Mouse (Mus musculus) intestine, embryonic 14.5 days (tissue): ENCODE results near the gene Npl. TPM values are rescaled to one million over a fixed set of nuclear protein-coding genes. Genes with fewer than 3 reads are reported as not detected.

Experiments
- ATAC-seq: fragments of 200-750 bp; cut with Nextera tagmentation; replicated peaks from 2 replicates; pipeline ENCODE4 v1.8.0; 2017; ENCODE audit warnings: low read depth, moderate number of reproducible peaks, moderate TSS enrichment, moderate library complexity; ENCODE audit not compliant: low FRiP score, low TSS enrichment
- DNase-seq: peaks from one replicate; pipeline ENCODE4 v3.0.0-alpha.2; 2018; ENCODE audit warnings: low spot score
- H3K27ac ChIP-seq: fragments of 300-500 bp; sonication (generic); 2 replicates; pipeline ENCODE4 v1.5.1; 2014; ENCODE audit warnings: low read depth, mild to moderate bottlenecking, control low read depth
- H3K27me3 ChIP-seq: fragments of 300-500 bp; sonication (generic); replicated peaks from 2 replicates; pipeline ENCODE4 v1.6.1; 2014; ENCODE audit warnings: low read length, control low read depth; ENCODE audit not compliant: control insufficient read depth, insufficient read depth
- H3K36me3 ChIP-seq: fragments of 300-500 bp; sonication (generic); 2 replicates; pipeline ENCODE4 v1.6.1; 2014; ENCODE audit warnings: low read length, control low read depth; ENCODE audit not compliant: control insufficient read depth, insufficient read depth
- H3K4me1 ChIP-seq: fragments of 300-500 bp; sonication (generic); replicated peaks from 2 replicates; pipeline ENCODE4 v1.6.1; 2014; ENCODE audit warnings: low read length, control low read depth, mixed read lengths; ENCODE audit not compliant: control insufficient read depth, insufficient read depth
- H3K4me2 ChIP-seq: fragments of 300-500 bp; sonication (generic); 2 replicates; pipeline ENCODE4 v1.6.1; 2014; ENCODE audit warnings: low read length
- H3K4me3 ChIP-seq: fragments of 300-500 bp; sonication (generic); 2 replicates; pipeline ENCODE4 v1.5.1; 2014; ENCODE audit warnings: low read depth, low read length, control low read depth, mixed read lengths
- H3K9ac ChIP-seq: fragments of 300-500 bp; sonication (generic); 2 replicates; pipeline ENCODE4 v1.6.1; 2014; ENCODE audit warnings: mild to moderate bottlenecking, low read length
- H3K9me3 ChIP-seq: fragments of 300-500 bp; sonication (generic); 2 replicates; pipeline ENCODE4 v1.6.1; 2016; ENCODE audit warnings: low read length, control low read depth; ENCODE audit not compliant: control insufficient read depth
- WGBS: fragments of 180-500 bp; shearing (Covaris S2); extraction: QIAGEN DNeasy Blood & Tissue Kit; methylation state at CpG from one replicate; pipeline ENCODE4 v1.1.7; 2014; 5-methylcytosine and 5-hydroxymethylcytosine counted together
- polyA plus RNA-seq: library from polyadenylated mRNA; unstranded; fragments of >200 nt; fragmentation: Nextera tagmentation; extraction: Ambion mirVana; gene quantifications from 2 replicates; pipeline ENCODE4 v1.2.1, GENCODE M21; 2014

Gene Npl
- polyA plus RNA-seq, 1 experiment from 2014 or later: 9.0 TPM

GRCm38 (mm10) chr1:153583189-153583588 is 33.3 kb upstream of the Npl start:
- H3K4me1 ChIP-seq: no peaks in the 10 kb centered on the region
- H3K27me3 ChIP-seq: no peaks in the 10 kb centered on the region
- no peak overlapping the region for H3K4me2 ChIP-seq
- H3K9ac ChIP-seq: no peak overlapping the region
- H3K4me3 ChIP-seq: no peak overlapping the region
- DNase-seq: no peak
- H3K27ac ChIP-seq: no peak overlapping the region
- 72% methylated on average over 4 of the region's 4 CpGs for WGBS
- H3K9me3 ChIP-seq: no peaks in the 10 kb centered on the region
- ATAC-seq: no peak
- H3K36me3 ChIP-seq: no peaks in the 10 kb centered on the region

GRCm38 (mm10) chr1:153574730-153575129 is 24.9 kb upstream of the Npl start:
- ATAC-seq (no peak), DNase-seq (no peak)
- Histone ChIP-seq H3K4me3 (no peak overlapping the region), H3K36me3 (no peaks in the 10 kb centered on the region), H3K27me3 (no peaks in the 10 kb centered on the region), H3K9me3 (no peaks in the 10 kb centered on the region), H3K27ac (no peak overlapping the region), H3K4me1 (0 out of 2 replicates have a peak, but pooled peaks cover 4% of the 10 kb centered on the region), H3K4me2 (no peak overlapping the region), H3K9ac (no peak overlapping the region)
- 52% methylated on average over 3 of the region's 3 CpGs for WGBS

DNA sequence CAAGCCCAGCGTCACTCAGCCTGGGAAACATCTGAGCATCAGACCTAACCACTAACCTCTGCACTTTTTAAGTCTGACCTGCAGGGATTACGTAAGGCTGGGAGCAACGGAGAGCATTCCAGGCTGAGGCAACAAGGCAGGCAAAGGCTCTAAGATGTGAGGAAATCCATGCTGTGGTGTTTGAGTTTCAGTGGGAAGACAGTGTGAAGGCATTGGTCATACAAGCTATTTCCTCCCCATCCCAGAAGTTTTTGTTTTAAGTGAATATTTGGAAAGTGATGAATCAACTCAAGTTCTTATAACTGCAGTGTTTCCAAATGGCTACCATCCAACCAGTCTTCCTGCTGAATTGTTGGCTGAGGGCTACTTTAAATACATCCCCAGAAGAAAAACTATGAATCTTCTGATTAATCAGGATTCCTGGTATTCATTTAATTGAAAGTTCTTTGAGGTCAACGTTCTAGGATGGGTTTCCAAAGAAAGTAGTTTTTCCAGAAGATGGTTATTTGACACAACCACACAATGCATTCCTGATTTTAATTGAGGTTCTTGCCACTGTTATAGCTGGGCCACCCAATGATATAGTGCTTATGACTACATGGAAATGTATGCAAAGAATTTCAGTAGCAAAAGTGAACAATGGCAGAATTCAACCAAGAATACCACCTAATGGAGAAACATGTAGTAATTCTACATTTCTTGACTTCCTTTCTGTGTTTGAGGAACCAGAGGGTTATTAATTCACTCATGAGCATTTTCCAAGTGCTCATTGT is 22.6 kb upstream of the Npl start:
- H3K9ac ChIP-seq: no peak overlapping the region
- DNase-seq: no peak
- no peaks in the 10 kb centered on the region for H3K27me3 ChIP-seq
- H3K27ac ChIP-seq: no peak overlapping the region
- 0 out of 2 replicates have a peak, but pooled peaks cover 4% of the 10 kb centered on the region for H3K4me1 ChIP-seq
- ATAC-seq: no peak
- H3K4me2 ChIP-seq: no peak overlapping the region
- no peaks in the 10 kb centered on the region for H3K9me3 ChIP-seq
- WGBS: 51% methylated on average over 4 of the region's 4 CpGs
- H3K4me3 ChIP-seq: no peak overlapping the region
- H3K36me3 ChIP-seq: no peaks in the 10 kb centered on the region

- no peak overlapping the region for H3K9ac ChIP-seq
- WGBS: 65% methylated on average over 8 of the region's 8 CpGs
Observed at GRCm38 (mm10) chr1:153565701-153566100, 15.9 kb upstream of the Npl start.

DNA sequence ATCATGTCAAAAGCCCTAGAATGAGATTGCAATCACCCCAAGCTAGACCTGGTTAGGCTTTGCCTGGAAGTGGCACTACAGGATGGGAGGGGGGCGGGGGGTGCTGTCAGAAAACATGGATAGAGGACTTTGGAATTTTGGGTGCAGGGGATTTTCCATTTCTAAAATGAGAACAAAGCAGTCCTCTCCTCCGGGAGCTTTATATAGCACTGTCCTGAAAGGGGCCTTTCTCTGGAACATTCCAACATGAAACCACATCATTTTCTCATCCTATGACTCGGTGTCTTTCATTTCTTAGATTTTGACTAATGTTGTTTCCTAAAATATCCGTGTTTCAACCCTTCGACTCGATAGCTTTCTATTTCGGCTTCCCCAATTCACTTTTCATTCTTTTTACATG is 14.9 kb upstream of the Npl start:
- Histone ChIP-seq H3K4me2 (no peak overlapping the region), H3K27ac (no peak overlapping the region), H3K27me3 (no peaks in the 10 kb centered on the region), H3K9me3 (no peaks in the 10 kb centered on the region), H3K36me3 (no peaks in the 10 kb centered on the region), H3K4me1 (peaks cover 3% of the 10 kb centered on the region; the same call in 1 of the 2 replicates), H3K9ac (no peak overlapping the region), H3K4me3 (no peak overlapping the region)
- ATAC-seq (no peak), DNase-seq (no peak)
- WGBS: 85% methylated on average over 7 of the region's 7 CpGs

More at GRCm38 (mm10) chr1:153565701-153566100, 15.9 kb upstream of the Npl start:
- Histone ChIP-seq H3K9me3 (no peaks in the 10 kb centered on the region), H3K36me3 (no peaks in the 10 kb centered on the region), H3K4me2 (no peak overlapping the region), H3K4me1 (no peaks in the 10 kb centered on the region; the same call in 1 of the 2 replicates), H3K4me3 (no peak overlapping the region), H3K27me3 (no peaks in the 10 kb centered on the region), H3K27ac (no peak overlapping the region)
- no peak for ATAC-seq
- DNase-seq: no peak

DNA sequence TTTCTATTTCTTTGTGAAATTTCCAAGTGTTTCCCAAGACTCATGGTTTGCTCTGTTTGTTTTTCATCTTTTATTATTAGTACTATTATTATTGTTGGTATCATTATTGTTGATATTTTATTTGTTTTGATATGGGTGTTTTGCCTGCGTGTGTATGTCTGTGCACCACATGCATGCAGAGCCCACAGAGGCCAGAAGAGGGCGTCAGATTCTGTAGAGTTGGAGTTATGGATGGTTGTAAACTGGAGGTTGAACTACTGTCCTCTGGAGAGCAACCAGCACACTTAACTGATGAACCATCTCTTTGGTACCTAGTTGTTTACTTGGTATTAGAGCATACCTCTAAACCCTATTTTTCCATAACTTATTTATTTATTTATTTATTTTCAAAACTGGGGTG is 13.8 kb upstream of the Npl start:
- Histone ChIP-seq H3K27ac (no peak overlapping the region), H3K4me1 (peaks cover 3% of the 10 kb centered on the region; the same call in 1 of the 2 replicates), H3K4me2 (no peak overlapping the region), H3K27me3 (no peaks in the 10 kb centered on the region), H3K36me3 (no peaks in the 10 kb centered on the region), H3K9me3 (no peaks in the 10 kb centered on the region), H3K9ac (no peak overlapping the region), H3K4me3 (no peak overlapping the region)
- DNase-seq: no peak
- no peak for ATAC-seq
- WGBS: 55% methylated on average over 2 of the region's 2 CpGs

GRCm38 (mm10) chr1:153560805-153561204 is 11.0 kb upstream of the Npl start:
- WGBS: 70% methylated on average over 6 of the region's 6 CpGs

DNA sequence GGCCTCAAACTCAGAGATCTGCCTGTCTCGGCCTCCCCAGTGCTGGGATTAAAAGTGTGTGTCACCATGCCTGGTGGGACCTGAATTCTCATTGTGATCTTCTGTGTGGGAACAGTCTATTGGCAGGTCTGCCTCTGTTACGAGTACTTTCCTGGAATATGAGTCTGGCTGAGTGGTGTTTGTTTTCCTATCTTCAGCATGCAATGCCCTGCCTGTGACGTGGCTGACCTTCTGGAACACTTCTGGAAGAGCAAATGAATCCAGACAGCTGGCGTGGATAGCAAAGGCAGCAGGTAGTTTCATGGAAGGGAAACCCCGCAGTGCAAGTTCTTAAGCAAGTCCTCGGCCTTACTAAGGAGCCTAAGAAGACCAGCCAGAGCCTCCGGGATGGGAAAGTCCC is 9.9 kb upstream of the Npl start:
- no peak overlapping the region for H3K9ac ChIP-seq
- H3K9me3 ChIP-seq: no peaks in the 10 kb centered on the region
- H3K27me3 ChIP-seq: no peaks in the 10 kb centered on the region
- WGBS: 65% methylated on average over 7 of the region's 7 CpGs
- peaks cover 3% of the 10 kb centered on the region; the same call in 1 of the 2 replicates for H3K4me1 ChIP-seq
- DNase-seq (no peak), ATAC-seq (no peak)
- H3K4me2 ChIP-seq: no peak overlapping the region
- H3K4me3 ChIP-seq: no peak overlapping the region
- H3K36me3 ChIP-seq: no peaks in the 10 kb centered on the region
- no peak overlapping the region for H3K27ac ChIP-seq

More at GRCm38 (mm10) chr1:153560805-153561204, 11.0 kb upstream of the Npl start:
- H3K9ac ChIP-seq: no peak overlapping the region
- H3K27ac ChIP-seq: no peak overlapping the region
- ATAC-seq (no peak), DNase-seq (no peak)
- H3K4me1 ChIP-seq: peaks cover 3% of the 10 kb centered on the region; the same call in 1 of the 2 replicates
- no peaks in the 10 kb centered on the region for H3K27me3 ChIP-seq
- H3K36me3 ChIP-seq: no peaks in the 10 kb centered on the region
- H3K4me2 ChIP-seq: no peak overlapping the region
- H3K9me3 ChIP-seq: no peaks in the 10 kb centered on the region
- H3K4me3 ChIP-seq: no peak overlapping the region
